Mouse (Mus musculus) kidney, embryonic 16.5 days (tissue): ENCODE measurements around the gene Fastkd5. TPM values are rescaled to one million over a fixed set of nuclear protein-coding genes. Genes with fewer than 3 reads are reported as not detected.

Source experiments
- ATAC-seq: fragments of 200-750 bp; cut with Nextera tagmentation; 2 replicates; pipeline ENCODE4 v1.8.0; 2017; ENCODE audit warnings: moderate TSS enrichment; ENCODE audit not compliant: low FRiP score, low TSS enrichment
- H3K27ac ChIP-seq: fragments of 300-500 bp; sonication (generic); 2 replicates; pipeline ENCODE4 v1.5.1; 2014; ENCODE audit warnings: low read length
- H3K27me3 ChIP-seq: fragments of 300-500 bp; sonication (generic); 2 replicates; pipeline ENCODE4 v1.6.1; 2014; ENCODE audit warnings: low read length, control low read depth, mixed read lengths; ENCODE audit not compliant: insufficient read depth
- H3K36me3 ChIP-seq: fragments of 300-500 bp; sonication (generic); 2 replicates; pipeline ENCODE4 v1.6.1; 2014; ENCODE audit warnings: low read length, control low read depth, mixed read lengths; ENCODE audit not compliant: insufficient read depth
- H3K4me1 ChIP-seq: fragments of 300-500 bp; sonication (generic); 2 replicates; pipeline ENCODE4 v1.6.1; 2014; ENCODE audit warnings: low read length, control low read depth, mixed read lengths; ENCODE audit not compliant: insufficient read depth
- H3K4me2 ChIP-seq: fragments of 300-500 bp; sonication (generic); replicated peaks from 2 replicates; pipeline ENCODE4 v1.6.1; 2014; ENCODE audit warnings: low read depth, low read length
- H3K4me3 ChIP-seq: fragments of 300-500 bp; sonication (generic); 2 replicates; pipeline ENCODE4 v1.5.1; 2014; ENCODE audit warnings: mild to moderate bottlenecking, low read length
- H3K9ac ChIP-seq: fragments of 300-500 bp; sonication (generic); replicated peaks from 2 replicates; pipeline ENCODE4 v1.6.1; 2014; ENCODE audit warnings: low read length
- H3K9me3 ChIP-seq: fragments of 300-500 bp; sonication (generic); 2 replicates; pipeline ENCODE4 v1.6.1; 2016; ENCODE audit warnings: low read length, control low read depth
- WGBS: fragments of 180-500 bp; shearing (Covaris S2); extraction: QIAGEN DNeasy Blood & Tissue Kit; methylation state at CpG from one replicate; pipeline ENCODE4 v1.1.7; 2014; 5-methylcytosine and 5-hydroxymethylcytosine counted together
- polyA plus RNA-seq: library from polyadenylated mRNA; unstranded; fragments of >200 nt; fragmentation: Nextera tagmentation; extraction: Ambion mirVana; gene quantifications from 2 replicates; pipeline ENCODE4 v1.2.1, GENCODE M21; 2015

Fastkd5 gene
- polyA plus RNA-seq, 1 experiment from 2014 or later: 16.4 TPM

- ATAC-seq: no peak
- 67% methylated on average over 4 of the region's 4 CpGs for WGBS
These were observed 27.6 kb downstream of the Fastkd5 start for GRCm38 (mm10) chr2:130602195-130602594.

GRCm38 (mm10) chr2:130598399-130598798 lies 31.4 kb downstream of the Fastkd5 start:
- 64% methylated on average over 3 of the region's 3 CpGs for WGBS
- peaks cover 42% of the 10 kb centered on the region for H3K36me3 ChIP-seq
- no peak for ATAC-seq

More at GRCm38 (mm10) chr2:130602195-130602594, 27.6 kb downstream of the Fastkd5 start:
- H3K27ac ChIP-seq: no peak overlapping the region
- peaks cover 33% of the 10 kb centered on the region for H3K36me3 ChIP-seq
- H3K27me3 ChIP-seq: no peaks in the 10 kb centered on the region
- H3K4me3 ChIP-seq: no peak overlapping the region
- H3K4me2 ChIP-seq: no peak overlapping the region
- no peaks in the 10 kb centered on the region for H3K4me1 ChIP-seq
- H3K9ac ChIP-seq: no peak overlapping the region
- no peaks in the 10 kb centered on the region for H3K9me3 ChIP-seq

GRCm38 (mm10) chr2:130597601-130598010 lies 32.2 kb downstream of the Fastkd5 start:
- Histone ChIP-seq H3K4me2 (no peak overlapping the region), H3K4me1 (no peaks in the 10 kb centered on the region), H3K27ac (no peak overlapping the region), H3K36me3 (peaks cover 34% of the 10 kb centered on the region; the same call in 1 of the 2 replicates), H3K9me3 (no peaks in the 10 kb centered on the region), H3K27me3 (no peaks in the 10 kb centered on the region), H3K9ac (no peak overlapping the region), H3K4me3 (no peak overlapping the region)
- WGBS: 19% methylated on average over 1 of the region's 1 CpGs
- ATAC-seq: peak; percentile 27; the same call in 1 of the 2 replicates

More at GRCm38 (mm10) chr2:130598399-130598798, 31.4 kb downstream of the Fastkd5 start:
- no peak overlapping the region for H3K9ac ChIP-seq
- no peak overlapping the region for H3K4me3 ChIP-seq
- H3K4me2 ChIP-seq: no peak overlapping the region
- no peaks in the 10 kb centered on the region for H3K9me3 ChIP-seq
- no peaks in the 10 kb centered on the region for H3K27me3 ChIP-seq
- H3K27ac ChIP-seq: no peak overlapping the region
- no peaks in the 10 kb centered on the region for H3K4me1 ChIP-seq

GRCm38 (mm10) chr2:130595596-130595995 lies 34.2 kb downstream of the Fastkd5 start:
- Histone ChIP-seq H3K4me1 (no peaks in the 10 kb centered on the region), H3K9ac (no peak overlapping the region), H3K9me3 (no peaks in the 10 kb centered on the region), H3K4me2 (no peak overlapping the region), H3K27me3 (no peaks in the 10 kb centered on the region), H3K36me3 (peaks cover 43% of the 10 kb centered on the region), H3K4me3 (no peak overlapping the region), H3K27ac (no peak overlapping the region)
- ATAC-seq: no peak
- WGBS: 93% methylated on average over 1 of the region's 1 CpGs

- 95% methylated on average over 2 of the region's 2 CpGs for WGBS
These were observed 38.8 kb downstream of the Fastkd5 start for GRCm38 (mm10) chr2:130591016-130591415.

GRCm38 (mm10) chr2:130589761-130590160 lies 40.1 kb downstream of the Fastkd5 start:
- H3K9me3 ChIP-seq: no peaks in the 10 kb centered on the region
- H3K4me1 ChIP-seq: no peaks in the 10 kb centered on the region
- no peaks in the 10 kb centered on the region for H3K27me3 ChIP-seq
- WGBS: 89% methylated on average over 2 of the region's 2 CpGs
- no peak overlapping the region for H3K27ac ChIP-seq
- H3K36me3 ChIP-seq: peaks cover 26% of the 10 kb centered on the region
- H3K4me2 ChIP-seq: no peak overlapping the region
- no peak for ATAC-seq
- H3K9ac ChIP-seq: no peak overlapping the region
- no peak overlapping the region for H3K4me3 ChIP-seq

More at GRCm38 (mm10) chr2:130591016-130591415, 38.8 kb downstream of the Fastkd5 start:
- no peaks in the 10 kb centered on the region for H3K4me1 ChIP-seq
- H3K4me3 ChIP-seq: no peak overlapping the region
- no peak overlapping the region for H3K4me2 ChIP-seq
- peaks cover 33% of the 10 kb centered on the region for H3K36me3 ChIP-seq
- no peaks in the 10 kb centered on the region for H3K27me3 ChIP-seq
- no peak for ATAC-seq
- no peak overlapping the region for H3K27ac ChIP-seq
- H3K9me3 ChIP-seq: no peaks in the 10 kb centered on the region
- H3K9ac ChIP-seq: no peak overlapping the region

- Histone ChIP-seq H3K4me3 (no peak overlapping the region), H3K27me3 (no peaks in the 10 kb centered on the region), H3K27ac (no peak overlapping the region), H3K9me3 (no peaks in the 10 kb centered on the region), H3K4me1 (no peaks in the 10 kb centered on the region), H3K9ac (no peak overlapping the region), H3K4me2 (no peak overlapping the region), H3K36me3 (peaks cover 22% of the 10 kb centered on the region)
- ATAC-seq: no peak
- WGBS: 73% methylated on average over 4 of the region's 4 CpGs
These were observed 40.7 kb downstream of the Fastkd5 start for GRCm38 (mm10) chr2:130589157-130589556.

GRCm38 (mm10) chr2:130588373-130588772 lies 41.5 kb downstream of the Fastkd5 start:
- Histone ChIP-seq H3K36me3 (peaks cover 22% of the 10 kb centered on the region), H3K4me3 (no peak overlapping the region), H3K9ac (no peak overlapping the region), H3K4me2 (no peak overlapping the region), H3K27me3 (no peaks in the 10 kb centered on the region), H3K27ac (no peak overlapping the region), H3K9me3 (no peaks in the 10 kb centered on the region), H3K4me1 (no peaks in the 10 kb centered on the region)
- no peak for ATAC-seq
- 83% methylated on average over 2 of the region's 2 CpGs for WGBS

GRCm38 (mm10) chr2:130586016-130586415 lies 43.8 kb downstream of the Fastkd5 start:
- Histone ChIP-seq H3K27ac (no peak overlapping the region), H3K9ac (no peak overlapping the region)
- 85% methylated on average over 6 of the region's 6 CpGs for WGBS

GRCm38 (mm10) chr2:130583902-130584560 lies 45.8 kb downstream of the Fastkd5 start:
- Histone ChIP-seq H3K4me3 (no peak overlapping the region), H3K36me3 (no peaks in the 10 kb centered on the region), H3K9me3 (no peaks in the 10 kb centered on the region), H3K9ac (no peak overlapping the region), H3K4me1 (peaks cover 11% of the 10 kb centered on the region), H3K27ac (no peak overlapping the region), H3K4me2 (no peak overlapping the region), H3K27me3 (peaks cover 37% of the 10 kb centered on the region)
- 76% methylated on average over 10 of the region's 10 CpGs for WGBS
- no peak for ATAC-seq

More at GRCm38 (mm10) chr2:130586016-130586415, 43.8 kb downstream of the Fastkd5 start:
- no peak overlapping the region for H3K4me2 ChIP-seq
- ATAC-seq: no peak
- peaks cover 2% of the 10 kb centered on the region; the same call in 1 of the 2 replicates for H3K4me1 ChIP-seq
- peaks cover 17% of the 10 kb centered on the region for H3K27me3 ChIP-seq
- no peaks in the 10 kb centered on the region for H3K9me3 ChIP-seq
- peaks cover 14% of the 10 kb centered on the region for H3K36me3 ChIP-seq
- no peak overlapping the region for H3K4me3 ChIP-seq
